ENCODE assay signal across 10 mouse cellular contexts in genomic region chr14:120970637-120971036, GRCm38 (mm10). TPM values are rescaled to one million over a fixed set of nuclear protein-coding genes. Genes with fewer than 3 reads are reported as not detected.
A peak's percentile ranks its signal among the peaks of the same experiment; 100 is the strongest.
DNase-seq lines count a peak whose midpoint lies in the region; ATAC-seq and TF ChIP-seq lines count a peak whose summit lies in the region.
"Had no signal": no experiment of that assay in that cellular context is flagged by ENCODE, and none has a peak within 500 bp of the region (broad histone marks: within the 10 kb centered on the region; RNA-seq: fewer than 3 reads in every experiment).

No protein-coding gene starts in this region.

- H3K27ac ChIP-seq in forebrain, postnatal 0 days (ENCODE audit: low read depth, low read length), result no peak overlapping the region
- H3K27ac ChIP-seq in forebrain, embryonic 16.5 days (ENCODE audit: low read length), result no peak overlapping the region
- H3K27ac ChIP-seq in midbrain, postnatal 0 days (ENCODE audit: low read depth, low read length), result no peak overlapping the region
- no peak overlapping the region for H3K27ac ChIP-seq in midbrain, embryonic 10.5 days (replicated peaks)
- H3K27ac ChIP-seq: heart, embryonic 15.5 days; neural tube, embryonic 12.5 days had no signal

- WGBS in forebrain, postnatal 0 days, result 86% methylated on average over 8 of the region's 8 CpGs
- 81% methylated on average over 8 of the region's 8 CpGs for WGBS in forebrain, embryonic 16.5 days
- 83% methylated on average over 8 of the region's 8 CpGs for WGBS in midbrain, postnatal 0 days
- 76% methylated on average over 8 of the region's 8 CpGs for WGBS in midbrain, embryonic 10.5 days

- TF ChIP-seq CTCF in forebrain, postnatal 0 days (IDR thresholded peaks at IDR 0.05; ENCODE audit: low read depth), result peak; percentile 45; the same call in 1 of the 2 replicates
- peak; percentile 58 for TF ChIP-seq CTCF in midbrain, postnatal 0 days (IDR thresholded peaks at IDR 0.05)

- no peaks in the 10 kb centered on the region for H3K4me1 ChIP-seq in forebrain, postnatal 0 days (ENCODE audit: insufficient read depth)
- H3K4me1 ChIP-seq in forebrain, embryonic 16.5 days (replicated peaks; ENCODE audit: control insufficient read depth, insufficient read depth, low read length), result no peaks in the 10 kb centered on the region
- no peaks in the 10 kb centered on the region for H3K4me1 ChIP-seq in midbrain, postnatal 0 days (ENCODE audit: insufficient read depth, low read length)
- no peaks in the 10 kb centered on the region for H3K4me1 ChIP-seq in midbrain, embryonic 10.5 days
- H3K4me1 ChIP-seq: heart, embryonic 15.5 days; neural tube, embryonic 12.5 days had no signal

- no peak for ATAC-seq in forebrain, postnatal 0 days
- no peak for ATAC-seq in forebrain, embryonic 16.5 days
- ATAC-seq in midbrain, postnatal 0 days (ENCODE audit: low FRiP score), result no peak

- H3K4me2 ChIP-seq in forebrain, postnatal 0 days (ENCODE audit: low read depth), result no peak overlapping the region
- H3K4me2 ChIP-seq in forebrain, embryonic 16.5 days (ENCODE audit: low read length), result no peak overlapping the region
- no peak overlapping the region for H3K4me2 ChIP-seq in midbrain, postnatal 0 days (ENCODE audit: low read depth, low read length, poor library complexity, severe bottlenecking)
- H3K4me2 ChIP-seq: heart, embryonic 15.5 days; neural tube, embryonic 12.5 days had no signal

- no peak overlapping the region for H3K9ac ChIP-seq in forebrain, postnatal 0 days
- H3K9ac ChIP-seq in forebrain, embryonic 16.5 days (replicated peaks; ENCODE audit: low read depth, low read length), result no peak overlapping the region
- no peak overlapping the region for H3K9ac ChIP-seq in midbrain, postnatal 0 days (replicated peaks; ENCODE audit: low read length, poor library complexity, severe bottlenecking)
- H3K9ac ChIP-seq: heart, embryonic 15.5 days; neural tube, embryonic 12.5 days had no signal

- no peak for DNase-seq in forebrain, postnatal 0 days
- DNase-seq in midbrain, postnatal 0 days (ENCODE audit: low spot score), result peak; percentile 18
- no peak for DNase-seq in midbrain, embryonic 10.5 days (ENCODE audit: low spot score)
- peak; percentile 46 to 47 for DNase-seq in kidney, postnatal 4 days
- peak; percentile 20 for DNase-seq in thymus, postnatal 25 days
- DNase-seq in cerebellum, adult 9-11 months, result no peak
- DNase-seq in spleen, adult 18-20 months, result no peak

- H3K36me3 ChIP-seq in forebrain, postnatal 0 days (ENCODE audit: insufficient read depth), result no peaks in the 10 kb centered on the region
- H3K36me3 ChIP-seq in forebrain, embryonic 16.5 days (ENCODE audit: control insufficient read depth, insufficient read depth), result no peaks in the 10 kb centered on the region
- no peaks in the 10 kb centered on the region for H3K36me3 ChIP-seq in midbrain, postnatal 0 days (ENCODE audit: insufficient read depth, low read length)
- H3K36me3 ChIP-seq in midbrain, embryonic 10.5 days, result no peaks in the 10 kb centered on the region
- H3K36me3 ChIP-seq: heart, embryonic 15.5 days; neural tube, embryonic 12.5 days had no signal

- H3K9me3 ChIP-seq in forebrain, postnatal 0 days (ENCODE audit: low read length), result no peaks in the 10 kb centered on the region
- no peaks in the 10 kb centered on the region for H3K9me3 ChIP-seq in forebrain, embryonic 16.5 days (ENCODE audit: control insufficient read depth, low read length)
- no peaks in the 10 kb centered on the region for H3K9me3 ChIP-seq in midbrain, postnatal 0 days (ENCODE audit: low read length)
- no peaks in the 10 kb centered on the region for H3K9me3 ChIP-seq in midbrain, embryonic 10.5 days (replicated peaks)
- H3K9me3 ChIP-seq: heart, embryonic 15.5 days; neural tube, embryonic 12.5 days had no signal

- H3K4me3 ChIP-seq in forebrain, postnatal 0 days (ENCODE audit: low read depth, low read length), result no peak overlapping the region
- H3K4me3 ChIP-seq in forebrain, embryonic 16.5 days (replicated peaks; ENCODE audit: low read length), result no peak overlapping the region
- H3K4me3 ChIP-seq in midbrain, postnatal 0 days (ENCODE audit: low read depth, low read length), result no peak overlapping the region
- no peak overlapping the region for H3K4me3 ChIP-seq in midbrain, embryonic 10.5 days
- H3K4me3 ChIP-seq: heart, embryonic 15.5 days; neural tube, embryonic 12.5 days had no signal

- H3K27me3 ChIP-seq in forebrain, postnatal 0 days (ENCODE audit: insufficient read depth, low read length), result no peaks in the 10 kb centered on the region
- no peaks in the 10 kb centered on the region for H3K27me3 ChIP-seq in forebrain, embryonic 16.5 days (replicated peaks; ENCODE audit: control insufficient read depth, insufficient read depth, low read length)
- no peaks in the 10 kb centered on the region for H3K27me3 ChIP-seq in midbrain, postnatal 0 days (ENCODE audit: insufficient read depth, low read length)
- H3K27me3 ChIP-seq in midbrain, embryonic 10.5 days (ENCODE audit: low read depth, poor library complexity, severe bottlenecking), result no peaks in the 10 kb centered on the region
- H3K27me3 ChIP-seq: heart, embryonic 15.5 days; neural tube, embryonic 12.5 days had no signal

RNA-seq across cellular contexts. Expression of gene Ipo5, which starts 59.6 kb away (rescaled TPM):
- total RNA-seq in forebrain, postnatal 0 days (2014; rRNA removed), result 102 and 106 TPM in 2 replicates
- polyA plus RNA-seq in forebrain, postnatal 0 days (2015; fragmentation: Nextera tagmentation; extraction: Ambion mirVana), result 56.2 and 58.1 TPM in 2 replicates
- polyA plus RNA-seq in forebrain, embryonic 16.5 days (2015; fragmentation: Nextera tagmentation; extraction: Ambion mirVana), result 84.9 and 104 TPM in 2 replicates
- 65.4 and 82.6 TPM in 2 replicates for total RNA-seq in midbrain, postnatal 0 days (2014; rRNA removed)
- 43.0 and 46.5 TPM in 2 replicates for polyA plus RNA-seq in midbrain, postnatal 0 days (2015; fragmentation: Nextera tagmentation; extraction: Ambion mirVana)
- polyA plus RNA-seq in midbrain, embryonic 10.5 days (2016; fragmentation: Nextera tagmentation; extraction: Ambion mirVana), result 147 and 158 TPM in 2 replicates

Comparison
In these comparisons a context has a peak if more than half of its experiments do, and no peak if none do; other contexts are left out.
1. DNase-seq: peak in midbrain, postnatal 0 days (single experiment), kidney, postnatal 4 days (2 of 2) and thymus, postnatal 25 days (single experiment); none in forebrain, postnatal 0 days (single experiment), midbrain, embryonic 10.5 days (single experiment), cerebellum, adult 9-11 months (single experiment) and spleen, adult 18-20 months (0 of 2).